Mouse (Mus musculus): Measurements from ENCODE around the gene Arl8b.
"Not testable (repeated sequence)": the region's sequence is repeated elsewhere in the genome, so short reads cannot be mapped to it uniquely, and the experiment has no call there.

Arl8b gene

GRCm38 (mm10) chr6:108866317-108866716, 83.4 kb downstream of the Arl8b start:
- in situ Hi-C loops (cut with MboI; ENCODE audit: low pct_unique_long_range_greater_than_20kb in 1 of 2, low sequenced_read_pairs in 2 of 2, unreplicated experiment in 1 of 2) = no loop called here

- in situ Hi-C loops (cut with MboI; ENCODE audit: low pct_unique_long_range_greater_than_20kb in 1 of 2, low sequenced_read_pairs in 2 of 2, unreplicated experiment in 1 of 2) = not testable (repeated sequence)
These were observed 86.1 kb downstream of the Arl8b start for GRCm38 (mm10) chr6:108869031-108869430.

GRCm38 (mm10) chr6:108870421-108870820, 87.5 kb downstream of the Arl8b start:
- in situ Hi-C loops (cut with MboI; ENCODE audit: low pct_unique_long_range_greater_than_20kb in 1 of 2, low sequenced_read_pairs in 2 of 2, unreplicated experiment in 1 of 2) = no loop called here

GRCm38 (mm10) chr6:108871251-108871650, 88.4 kb downstream of the Arl8b start:
- in situ Hi-C loops (cut with MboI; ENCODE audit: low pct_unique_long_range_greater_than_20kb in 1 of 2, low sequenced_read_pairs in 2 of 2, unreplicated experiment in 1 of 2) = no loop called here

Measured in mouse embryonic stem cell (cell line).